10 mouse cellular contexts compared by ENCODE assay signal in genomic region chr17:28875316-28875715, GRCm38 (mm10). TPM values are rescaled to one million over a fixed set of nuclear protein-coding genes. Genes with fewer than 3 reads are reported as not detected.
DNase-seq lines count a peak whose midpoint lies in the region; ATAC-seq and TF ChIP-seq lines count a peak whose summit lies in the region.
"Had no signal": no experiment of that assay in that cellular context is flagged by ENCODE, and none has a peak within 500 bp of the region (broad histone marks: within the 10 kb centered on the region; RNA-seq: fewer than 3 reads in every experiment).

No protein-coding gene starts in this region.

- TF ChIP-seq POLR2A in brain, embryonic 14.5 days (IDR thresholded peaks at IDR 0.05; ENCODE audit: borderline replicate concordance, extremely low read depth, insufficient read depth, insufficient read length, poor library complexity, severe bottlenecking) = no peak

- WGBS in kidney, embryonic 15.5 days = 46% methylated on average over 8 of the region's 8 CpGs
- 36% methylated on average over 8 of the region's 8 CpGs for WGBS in heart, embryonic 10.5 days

- H3K27ac ChIP-seq in kidney, embryonic 15.5 days = no peak overlapping the region
- H3K27ac ChIP-seq in heart, embryonic 10.5 days = no peak overlapping the region
- H3K27ac ChIP-seq in layer of hippocampus, adult 2 months = peak overlapping the region; percentile 97

- ATAC-seq in kidney, embryonic 15.5 days (replicated peaks; ENCODE audit: low FRiP score) = no peak

- peaks cover 25% of the 10 kb centered on the region; the same call in 1 of the 2 replicates for H3K4me1 ChIP-seq in kidney, embryonic 15.5 days
- H3K4me1 ChIP-seq in heart, embryonic 10.5 days = peaks cover 21% of the 10 kb centered on the region

- H3K9me3 ChIP-seq in kidney, embryonic 15.5 days (replicated peaks) = no peaks in the 10 kb centered on the region
- H3K9me3 ChIP-seq in heart, embryonic 10.5 days = no peaks in the 10 kb centered on the region

- peak; percentile 34 for DNase-seq in kidney, adult 18-20 months
- peak; percentile 71 for DNase-seq in brain, embryonic 14.5 days (ENCODE audit: low read depth)
- peak; percentile 91 for DNase-seq in heart, embryonic 10.5 days (ENCODE audit: low spot score)
- DNase-seq in layer of hippocampus, adult 2 months (ENCODE audit: low spot score in 2 of 2) = peak; percentile 76 to 84
- peak; percentile 72 for DNase-seq in lung, postnatal 10 days
- DNase-seq in thymus, postnatal 36 days = no peak
- no peak for DNase-seq in cerebellum, adult 11 months

- no peaks in the 10 kb centered on the region for H3K36me3 ChIP-seq in kidney, embryonic 15.5 days
- H3K36me3 ChIP-seq in heart, embryonic 10.5 days = no peaks in the 10 kb centered on the region

- H3K4me3 ChIP-seq in kidney, embryonic 15.5 days (replicated peaks) = no peak overlapping the region
- H3K4me3 ChIP-seq in heart, embryonic 10.5 days = 0 out of 2 replicates have a peak overlapping the region, but pooled peaks have one; percentile 1
- H3K4me3 ChIP-seq in layer of hippocampus, adult 2 months = 0 out of 2 replicates have a peak overlapping the region, but pooled peaks have one; percentile 3

- no peak for TF ChIP-seq CTCF in brain, embryonic 14.5 days (IDR thresholded peaks at IDR 0.05; ENCODE audit: borderline replicate concordance, extremely low read depth, insufficient read depth, insufficient read length)
- TF ChIP-seq CTCF in layer of hippocampus, adult 2 months (conservative IDR thresholded peaks at IDR 0.05) = no peak

- no peak overlapping the region for H3K4me2 ChIP-seq in kidney, embryonic 15.5 days

- peaks cover 6% of the 10 kb centered on the region for H3K27me3 ChIP-seq in kidney, embryonic 15.5 days
- peaks cover 29% of the 10 kb centered on the region for H3K27me3 ChIP-seq in heart, embryonic 10.5 days (ENCODE audit: insufficient read depth, poor library complexity, severe bottlenecking)

- H3K9ac ChIP-seq in kidney, embryonic 15.5 days = no peak overlapping the region

RNA-seq across cellular contexts. Expression of gene Pnpla1, which starts 17.1 kb away (rescaled TPM):
- 0.08 and 0.10 TPM in 2 replicates for polyA plus RNA-seq in kidney, embryonic 15.5 days (2015; fragmentation: Nextera tagmentation; extraction: Ambion mirVana)
- 0.23 TPM in 1 of 2 replicates, not detected in the other for polyA plus RNA-seq in brain, embryonic 14.5 days (2012; rRNA removed)
- not detected in 2 replicates for polyA plus RNA-seq in heart, embryonic 10.5 days (2016; fragmentation: Nextera tagmentation; extraction: Ambion mirVana)
- total RNA-seq in layer of hippocampus, adult 2 months (2021) = under 1 TPM; 0.49 to 0.56 TPM
- total RNA-seq: gastrocnemius, postnatal 4 days had no signal
- polyA plus RNA-seq: spleen, adult 2 months had no signal

RNA-seq across cellular contexts. Expression of gene 4930539E08Rik, which starts 39.8 kb away (rescaled TPM):
- 0.12 and 0.23 TPM in 2 replicates for polyA plus RNA-seq in kidney, embryonic 15.5 days (2015; fragmentation: Nextera tagmentation; extraction: Ambion mirVana)
- polyA plus RNA-seq in brain, embryonic 14.5 days (2012; rRNA removed) = 0.69 and 0.98 TPM in 2 replicates
- 0.13 and 0.25 TPM in 2 replicates for polyA plus RNA-seq in heart, embryonic 10.5 days (2016; fragmentation: Nextera tagmentation; extraction: Ambion mirVana)
- 1 to 10 TPM; 4.0 to 4.1 TPM for total RNA-seq in layer of hippocampus, adult 2 months (2021)

Comparison
In these comparisons a context has a peak if more than half of its experiments do, and no peak if none do; other contexts are left out.
1. DNase-seq: peak in kidney, adult 18-20 months (single experiment), brain, embryonic 14.5 days (single experiment), heart, embryonic 10.5 days (single experiment), layer of hippocampus, adult 2 months (2 of 2) and lung, postnatal 10 days (single experiment); none in thymus, postnatal 36 days (0 of 2) and cerebellum, adult 11 months (single experiment).